Mouse (Mus musculus) cerebral cortex, adult 2 months (tissue): Measurements from ENCODE around the gene Zfp808.

Source experiments
- WGBS: fragments of 180-500 bp; shearing (Covaris S2); methylation state at CpG from one replicate; pipeline ENCODE4 v1.1.7; 2018; 5-methylcytosine and 5-hydroxymethylcytosine counted together

Zfp808 gene

DNA sequence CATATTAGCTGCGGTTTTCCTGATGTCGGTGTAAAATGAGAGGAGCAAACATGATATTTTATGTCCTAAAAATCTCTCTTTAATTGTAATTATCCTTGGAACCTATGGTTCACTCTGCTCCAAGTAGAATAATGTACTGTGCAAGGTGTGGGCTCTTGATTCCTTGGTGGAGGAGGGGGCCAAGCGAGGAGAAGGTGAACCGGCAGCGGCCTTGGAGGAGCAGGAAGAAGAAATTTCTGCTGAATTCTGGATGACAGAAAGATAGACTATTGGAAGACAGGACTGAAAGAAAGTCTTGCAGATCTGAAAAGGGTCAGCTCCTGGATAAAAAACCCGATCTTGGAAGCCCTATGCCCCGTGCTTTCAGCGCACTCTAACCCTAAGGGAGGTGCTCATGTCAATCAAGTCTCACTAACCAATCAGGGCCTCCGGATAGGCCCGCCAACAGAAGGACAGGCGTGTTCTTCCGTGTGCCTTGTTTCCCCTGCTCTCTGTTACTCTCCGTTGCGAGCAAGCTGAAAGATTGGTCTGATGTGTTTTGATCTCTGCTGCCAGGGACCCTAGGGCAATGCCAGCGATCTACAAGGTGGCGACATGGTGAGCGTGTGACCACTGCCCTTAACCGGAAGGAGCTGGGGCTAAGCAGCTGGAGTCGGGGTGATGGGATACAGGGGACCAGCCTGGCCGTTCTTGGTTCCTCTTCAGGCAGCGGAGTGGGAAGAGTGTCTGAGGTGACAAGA is at the start of gene Zfp808:
TSS of gene Zfp808 (plus strand) at position 455 of the 740 bp plus-strand sequence.
- 7% methylated on average over 21 of the region's 21 CpGs for WGBS

DNA sequence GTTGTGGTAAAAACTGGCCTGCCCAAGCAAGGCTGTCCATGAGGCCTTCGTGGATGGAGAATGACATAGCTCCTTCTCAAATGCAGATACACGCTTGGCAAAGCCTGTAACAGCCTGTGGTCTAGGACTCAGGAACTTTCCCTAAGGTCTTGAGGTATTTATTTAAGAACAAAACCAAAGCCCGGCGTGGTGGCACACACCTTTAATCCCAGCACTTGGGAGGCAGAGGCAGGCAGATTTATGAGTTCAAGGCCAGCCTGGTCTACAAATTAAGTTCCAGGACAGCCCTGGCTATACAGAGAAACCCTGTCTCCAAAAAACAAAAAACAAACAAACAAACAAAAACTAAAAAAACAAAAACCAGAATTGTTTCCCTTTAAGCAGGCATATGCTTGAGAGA is 30.9 kb upstream of the Zfp808 start:
- 79% methylated on average over 4 of the region's 4 CpGs for WGBS

GRCm38 (mm10) chr13:62099454-62099853 is 30.2 kb upstream of the Zfp808 start:
- 92% methylated on average over 4 of the region's 4 CpGs for WGBS

GRCm38 (mm10) chr13:62102368-62102767 is 27.3 kb upstream of the Zfp808 start:
- WGBS = 73% methylated on average over 1 of the region's 1 CpGs

GRCm38 (mm10) chr13:62115861-62116260 is 13.8 kb upstream of the Zfp808 start:
- 32% methylated on average over 2 of the region's 2 CpGs for WGBS

- WGBS = 37% methylated on average over 1 of the region's 1 CpGs
These were observed 8.1 kb upstream of the Zfp808 start for GRCm38 (mm10) chr13:62121578-62121977.

GRCm38 (mm10) chr13:62181835-62182755 is 52.4 kb downstream of the Zfp808 start:
- WGBS = 72% methylated on average over 2 of the region's 2 CpGs

DNA sequence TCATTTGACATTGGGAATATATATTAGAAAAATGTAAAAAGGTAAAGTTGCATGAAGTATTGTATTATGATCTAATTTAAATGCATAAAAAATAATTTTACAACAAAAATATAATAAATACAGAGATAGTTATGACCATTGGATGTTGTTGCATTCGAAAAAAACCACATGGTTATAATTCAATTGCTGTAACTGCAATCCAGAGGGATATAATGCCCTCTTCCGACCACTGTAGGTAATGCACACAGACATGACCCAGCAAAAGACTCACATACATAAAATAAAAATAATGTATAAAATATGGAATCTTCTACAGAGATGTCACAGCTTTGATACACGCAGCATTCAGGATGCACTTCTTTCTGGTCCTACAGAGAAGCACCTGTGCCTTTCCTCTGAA is 115.6 kb downstream of the Zfp808 start:
- WGBS = 54% methylated on average over 3 of the region's 3 CpGs

- WGBS = 86% methylated on average over 9 of the region's 9 CpGs
These were observed 125.5 kb downstream of the Zfp808 start for GRCm38 (mm10) chr13:62255226-62255625.

DNA sequence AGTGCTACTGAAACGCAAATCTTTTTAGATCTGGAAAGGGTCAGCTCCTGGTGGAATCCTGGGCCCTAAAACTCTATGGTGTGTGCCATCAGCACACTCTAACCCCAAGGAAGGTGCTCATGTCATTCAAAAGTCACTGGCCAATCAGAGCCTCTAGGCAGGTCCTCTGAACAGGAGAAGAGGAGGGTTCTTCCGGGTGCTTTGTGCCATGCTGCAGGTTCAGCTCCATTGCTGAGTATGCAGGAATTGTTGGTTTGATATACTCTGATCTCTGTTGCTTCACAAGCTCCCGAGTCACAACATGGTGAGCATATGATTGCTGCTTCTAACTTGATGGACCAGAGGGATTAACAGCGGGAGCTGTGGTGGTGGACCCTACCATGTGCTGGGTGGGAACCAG is 133.7 kb downstream of the Zfp808 start:
- 79% methylated on average over 4 of the region's 4 CpGs for WGBS
